Mouse (Mus musculus) liver, adult 2 months (tissue): ENCODE data around the gene Mgst1. TPM values are rescaled to one million over a fixed set of nuclear protein-coding genes. Genes with fewer than 3 reads are reported as not detected.
A peak's percentile ranks its signal among the peaks of the same experiment; 100 is the strongest.

ENCODE experiments used
- DNase-seq: peaks from one replicate; pipeline ENCODE4 v3.0.0-alpha.2; 2011; ENCODE audit warnings: low read depth, low spot score; ENCODE audit errors: extremely low read depth
- H3K27ac ChIP-seq: fragments of 200-500 bp; replicated peaks from 2 replicates; pipeline ENCODE4 v1.5.1; 2012; ENCODE audit warnings: low read depth, mild to moderate bottlenecking, control low read depth, inconsistent platforms, low read length; ENCODE audit not compliant: insufficient read depth
- H3K27me3 ChIP-seq: fragments of 200-500 bp; 2 replicates; pipeline ENCODE4 v1.6.1; 2012; ENCODE audit warnings: mild to moderate bottlenecking, moderate library complexity, low read length, inconsistent platforms; ENCODE audit not compliant: control insufficient read depth, insufficient read depth
- H3K36me3 ChIP-seq: fragments of 200-500 bp; 2 replicates; pipeline ENCODE4 v1.6.1; 2012; ENCODE audit warnings: low read length, inconsistent platforms; ENCODE audit not compliant: control insufficient read depth, insufficient read depth
- H3K4me1 ChIP-seq: fragments of 200-500 bp; 2 replicates; pipeline ENCODE4 v1.6.1; 2011; ENCODE audit warnings: low read length; ENCODE audit not compliant: control insufficient read depth, insufficient read depth
- H3K4me3 ChIP-seq: fragments of 200-500 bp; 2 replicates; pipeline ENCODE4 v1.5.1; 2011; ENCODE audit warnings: low read depth, mild to moderate bottlenecking, control low read depth, low read length, moderate library complexity; ENCODE audit not compliant: insufficient read depth
- H3K79me2 ChIP-seq: fragments of 200-500 bp; 2 replicates; pipeline ENCODE4 v1.6.1; 2012; ENCODE audit warnings: inconsistent platforms, mild to moderate bottlenecking, low read length, moderate library complexity; ENCODE audit not compliant: control insufficient read depth, insufficient read depth
- H3K9ac ChIP-seq: fragments of 200-500 bp; 2 replicates; pipeline ENCODE4 v1.6.1; 2012; ENCODE audit warnings: low read depth, mild to moderate bottlenecking, control low read depth, inconsistent platforms, low read length
- CTCF ChIP-seq: fragments of 200-500 bp; IDR thresholded peaks from 2 replicates; pipeline ENCODE4 v1.5.1; 2011; ENCODE audit warnings: low read depth, low read length, control low read depth
- POLR2A ChIP-seq: fragments of 200-500 bp; IDR thresholded peaks from 2 replicates; pipeline ENCODE4 v1.6.1; 2011; ENCODE audit warnings: low read length, control low read depth; ENCODE audit not compliant: insufficient read depth; ENCODE audit errors: extremely low read depth
- WGBS: fragments of 180-500 bp; shearing (Covaris S2); methylation state at CpG from one replicate; pipeline ENCODE4 v1.1.7; 2018; 5-methylcytosine and 5-hydroxymethylcytosine counted together
- polyA plus RNA-seq: library from polyadenylated mRNA; depleted of rRNA; stranded (reverse); fragments of >200 nt; gene quantifications from 2 replicates; pipeline ENCODE4 v1.2.3, GENCODE M21; 2012; rRNA removed
- total RNA-seq: library from RNA; depleted of rRNA; stranded (reverse); fragments of >200 nt; gene quantifications from 2 replicates; pipeline ENCODE4 v1.2.3, GENCODE M21; 2014; rRNA removed

Mgst1 gene
- total and polyA plus RNA-seq, 2 experiments: 7,946 to 11,486 TPM

- DNase-seq: peak; percentile 55
Observed at GRCm38 (mm10) chr6:138142604-138143003, 2.5 kb downstream of the Mgst1 start.

GRCm38 (mm10) chr6:138143450-138143849, 3.3 kb downstream of the Mgst1 start:
- H3K27ac ChIP-seq: peak overlapping the region; percentile 92
- peaks cover 24% of the 10 kb centered on the region; the same call in 1 of the 2 replicates for H3K79me2 ChIP-seq
- WGBS: 23% methylated on average over 3 of the region's 3 CpGs
- no peaks in the 10 kb centered on the region for H3K27me3 ChIP-seq
- peaks cover 40% of the 10 kb centered on the region for H3K36me3 ChIP-seq
- H3K9ac ChIP-seq: peak overlapping the region; percentile 85
- TF ChIP-seq POLR2A (no peak), CTCF (no peak)
- H3K4me3 ChIP-seq: peak overlapping the region; percentile 81
- peak; percentile 95 for DNase-seq
- peaks cover 13% of the 10 kb centered on the region for H3K4me1 ChIP-seq

More at GRCm38 (mm10) chr6:138142604-138143003, 2.5 kb downstream of the Mgst1 start:
- TF ChIP-seq POLR2A (0 out of 2 replicates have a peak, but pooled peaks have one; percentile 5), CTCF (no peak)
- Histone ChIP-seq H3K79me2 (peaks cover 24% of the 10 kb centered on the region; the same call in 1 of the 2 replicates), H3K9ac (peak overlapping the region; percentile 85), H3K27ac (peak overlapping the region; percentile 92), H3K36me3 (peaks cover 35% of the 10 kb centered on the region), H3K4me1 (peaks cover 8% of the 10 kb centered on the region), H3K27me3 (no peaks in the 10 kb centered on the region), H3K4me3 (peak overlapping the region; percentile 81)
- WGBS: 20% methylated on average over 7 of the region's 7 CpGs

- TF ChIP-seq POLR2A (no peak), CTCF (peak; percentile 90)
- peak; percentile 59 for DNase-seq
- Histone ChIP-seq H3K4me3 (no peak overlapping the region), H3K79me2 (no peaks in the 10 kb centered on the region), H3K9ac (no peak overlapping the region), H3K36me3 (peaks cover 81% of the 10 kb centered on the region), H3K4me1 (peaks cover 11% of the 10 kb centered on the region), H3K27ac (no peak overlapping the region), H3K27me3 (no peaks in the 10 kb centered on the region)
- 13% methylated on average over 5 of the region's 5 CpGs for WGBS
Observed at GRCm38 (mm10) chr6:138153111-138153510, 13.0 kb downstream of the Mgst1 start.

GRCm38 (mm10) chr6:138163920-138164319, 23.8 kb downstream of the Mgst1 start:
- H3K79me2 ChIP-seq: no peaks in the 10 kb centered on the region
- no peak overlapping the region for H3K4me3 ChIP-seq
- H3K4me1 ChIP-seq: no peaks in the 10 kb centered on the region
- no peak overlapping the region for H3K9ac ChIP-seq
- no peaks in the 10 kb centered on the region for H3K27me3 ChIP-seq
- DNase-seq: peak; percentile 35
- no peaks in the 10 kb centered on the region for H3K36me3 ChIP-seq
- no peak overlapping the region for H3K27ac ChIP-seq
- WGBS: 68% methylated on average over 7 of the region's 7 CpGs
- peak; percentile 31; the same call in 1 of the 2 replicates for TF ChIP-seq CTCF
- no peak for TF ChIP-seq POLR2A

GRCm38 (mm10) chr6:138171480-138172224, 31.5 kb downstream of the Mgst1 start:
- 65% methylated on average over 15 of the region's 15 CpGs for WGBS

More at GRCm38 (mm10) chr6:138171480-138172224, 31.5 kb downstream of the Mgst1 start:
- Histone ChIP-seq H3K27ac (no peak overlapping the region), H3K9ac (no peak overlapping the region), H3K4me3 (no peak overlapping the region), H3K36me3 (no peaks in the 10 kb centered on the region; the same call in 1 of the 2 replicates), H3K27me3 (no peaks in the 10 kb centered on the region), H3K79me2 (no peaks in the 10 kb centered on the region), H3K4me1 (no peaks in the 10 kb centered on the region)
- no peak for TF ChIP-seq POLR2A
- no peak for TF ChIP-seq CTCF
- no peak for DNase-seq

Other genes with a start within 250 kb of the Mgst1 start
- gene Slc15a5, start 60.4 kb upstream of the Mgst1 start, total RNA-seq: 0.27 and 1.0 TPM in 2 replicates
- 1.1 and 1.5 TPM in 2 replicates for gene Slc15a5, start 60.4 kb upstream of the Mgst1 start, polyA plus RNA-seq